Mouse (Mus musculus): Measurements from ENCODE around the gene Inpp5f. TPM values are rescaled to one million over a fixed set of nuclear protein-coding genes. Genes with fewer than 3 reads are reported as not detected.

The Inpp5f gene
- polyA plus RNA-seq (2015; fragmentation: Illumina TruSeq; extraction: RNeasy Lipid Tissue Mini Kit (QIAGEN cat#74804); ENCODE audit: insufficient read depth, low read depth, low replicate concordance), result 5.4 TPM

GRCm38 (mm10) chr7:128610897-128611798, at the start of gene Inpp5f:
TSS of gene Inpp5f (plus strand) at chr7:128611328.

GRCm38 (mm10) chr7:128740334-128740733, 129.2 kb downstream of the Inpp5f start, which contains the start of gene Mcmbp:
TSS of gene Mcmbp (minus strand) at chr7:128740495.

GRCm38 (mm10) chr7:128744684-128745485, 133.8 kb downstream of the Inpp5f start, which contains the start of gene Sec23ip:
TSS of gene Sec23ip (plus strand) at chr7:128744943.

Other genes with a start within 250 kb of the Inpp5f start
- 8.3 TPM for gene Rgs10, start 192.6 kb upstream of the Inpp5f start, polyA plus RNA-seq (2015; fragmentation: Illumina TruSeq; extraction: RNeasy Lipid Tissue Mini Kit (QIAGEN cat#74804); ENCODE audit: insufficient read depth, low read depth, low replicate concordance)
- gene Tial1, start 149.6 kb upstream of the Inpp5f start, polyA plus RNA-seq (2015; fragmentation: Illumina TruSeq; extraction: RNeasy Lipid Tissue Mini Kit (QIAGEN cat#74804); ENCODE audit: insufficient read depth, low read depth, low replicate concordance), result 25.4 TPM
- 9.6 TPM for gene Bag3, start 87.7 kb upstream of the Inpp5f start, polyA plus RNA-seq (2015; fragmentation: Illumina TruSeq; extraction: RNeasy Lipid Tissue Mini Kit (QIAGEN cat#74804); ENCODE audit: insufficient read depth, low read depth, low replicate concordance)
- 7.7 TPM for gene Mcmbp, start 129.2 kb downstream of the Inpp5f start, polyA plus RNA-seq (2015; fragmentation: Illumina TruSeq; extraction: RNeasy Lipid Tissue Mini Kit (QIAGEN cat#74804); ENCODE audit: insufficient read depth, low read depth, low replicate concordance)
- gene Sec23ip, start 133.6 kb downstream of the Inpp5f start, polyA plus RNA-seq (2015; fragmentation: Illumina TruSeq; extraction: RNeasy Lipid Tissue Mini Kit (QIAGEN cat#74804); ENCODE audit: insufficient read depth, low read depth, low replicate concordance), result 9.3 TPM